Mouse (Mus musculus): Measurements from ENCODE around the gene Vil1. TPM values are rescaled to one million over a fixed set of nuclear protein-coding genes. Genes with fewer than 3 reads are reported as not detected.

Gene Vil1
- total and polyA plus RNA-seq, 3 experiments = 0.04 TPM; not detected in 1

DNA sequence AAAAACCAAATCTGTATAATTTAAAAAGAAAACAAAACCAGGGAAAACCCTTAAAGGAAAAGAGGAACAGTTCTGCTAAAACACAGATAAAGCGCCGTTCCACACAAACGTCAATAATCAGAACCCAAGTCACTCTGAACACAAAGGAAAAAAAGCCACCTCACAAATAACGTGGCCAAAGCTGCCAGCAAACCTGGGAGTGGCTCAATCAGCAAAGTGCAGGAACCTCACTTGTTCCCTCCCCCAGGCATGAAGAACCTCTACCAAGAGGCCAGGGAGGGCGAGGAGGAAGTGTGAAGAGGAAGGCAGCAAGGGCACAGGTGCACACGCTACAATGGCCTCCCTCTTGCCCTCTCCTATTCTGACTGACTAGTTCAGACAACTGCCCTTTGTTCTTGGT is 26.4 kb downstream of the Vil1 start (continued):
- TF ChIP-seq RAD21 (IDR thresholded peaks at IDR 0.05; ENCODE audit: low read depth, low read length) (no peak), ZNF384 (IDR thresholded peaks at IDR 0.05; ENCODE audit: low read depth, low read length) (peak; percentile 67; the same call in 1 of the 2 replicates), CHD2 (IDR thresholded peaks at IDR 0.05; ENCODE audit: low read length) (no peak), HCFC1 (IDR thresholded peaks at IDR 0.05; ENCODE audit: low read depth, low read length) (0 out of 2 replicates have a peak, but pooled peaks have one; percentile 25)

DNA sequence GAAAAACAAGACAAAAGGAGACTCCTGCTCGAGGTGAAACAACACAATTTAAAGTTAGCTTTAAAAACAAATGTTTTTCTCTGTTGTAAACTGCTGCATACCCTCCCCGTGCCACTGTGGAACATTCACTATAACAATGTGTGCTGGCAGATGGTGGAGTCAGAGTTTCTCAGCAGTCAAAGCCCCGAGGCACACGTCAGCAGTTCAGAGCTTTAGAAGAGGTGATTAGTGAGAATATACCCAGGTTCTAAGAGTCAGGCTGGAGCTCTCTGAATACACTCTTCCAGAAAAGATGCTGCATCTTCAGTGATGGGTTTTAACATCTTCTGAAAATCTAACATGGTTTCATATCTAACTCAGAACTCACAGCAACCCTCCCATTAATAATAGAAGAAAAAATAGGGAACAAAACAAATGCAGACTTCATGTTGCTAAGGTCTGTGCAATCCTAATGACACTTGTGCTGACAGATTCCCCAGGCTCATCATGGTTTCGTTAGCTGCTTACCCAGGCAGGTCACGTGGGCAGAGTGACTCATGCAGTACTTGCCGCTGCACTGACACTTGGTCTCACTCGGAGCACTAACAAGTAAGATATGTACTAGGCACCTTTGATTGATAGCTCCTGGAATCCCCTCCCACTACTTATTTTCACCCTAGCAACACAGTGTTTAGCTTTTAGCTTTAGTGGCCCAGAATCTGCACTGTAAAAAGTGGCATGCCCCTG is 28.7 kb downstream of the Vil1 start:
- H3K27ac ChIP-seq (ENCODE audit: control insufficient read depth, low read depth, low read length) = no peak overlapping the region
- no peaks in the 10 kb centered on the region for H3K9me3 ChIP-seq (replicated peaks; ENCODE audit: insufficient read depth, low read length)
- peaks cover 3 to 32% of the 10 kb centered on the region in 2 experiments; a peak in 3 of 4 replicates for H3K4me1 ChIP-seq (ENCODE audit: control insufficient read depth in 1 of 2, insufficient read depth in 2 of 2, low read length in 2 of 2)
- no peak for TF ChIP-seq RAD21 (IDR thresholded peaks at IDR 0.05; ENCODE audit: low read depth, low read length)
- TF ChIP-seq USF1 (IDR thresholded peaks at IDR 0.05; ENCODE audit: low read depth, low read length) = peak; percentile 89
- TF ChIP-seq MAX (IDR thresholded peaks at IDR 0.05; ENCODE audit: low read length) = peak; percentile 80
- TF ChIP-seq USF2 (IDR thresholded peaks at IDR 0.05; ENCODE audit: borderline replicate concordance in 1 of 2, insufficient read depth in 1 of 2, low read depth in 1 of 2, low read length in 2 of 2) = peak; percentile 41 to 45; a peak in 2 of 4 replicates
- no peak for TF ChIP-seq MYC (IDR thresholded peaks at IDR 0.05; ENCODE audit: low read depth, low read length)
- H3K79me2 ChIP-seq (ENCODE audit: control insufficient read depth, insufficient read depth, low read length, poor library complexity) = no peaks in the 10 kb centered on the region
- H3K36me3 ChIP-seq (ENCODE audit: control insufficient read depth in 1 of 2, insufficient read depth in 2 of 2, low read length in 2 of 2) = peaks cover 11 to 39% of the 10 kb centered on the region in 2 experiments
- DNase-seq (ENCODE audit: low read depth, low spot score) = peak; percentile 76
- H3K27me3 ChIP-seq (ENCODE audit: control insufficient read depth in 1 of 2, insufficient read depth in 2 of 2, low read length in 2 of 2) = no peaks in the 10 kb centered on the region
- H3K9ac ChIP-seq (ENCODE audit: control insufficient read depth, low read depth, low read length, poor library complexity, severe bottlenecking) = no peak overlapping the region
- no peak overlapping the region for H3K4me3 ChIP-seq (ENCODE audit: control insufficient read depth in 1 of 2, insufficient read depth in 1 of 2, low read depth in 2 of 2, low read length in 2 of 2)

DNA sequence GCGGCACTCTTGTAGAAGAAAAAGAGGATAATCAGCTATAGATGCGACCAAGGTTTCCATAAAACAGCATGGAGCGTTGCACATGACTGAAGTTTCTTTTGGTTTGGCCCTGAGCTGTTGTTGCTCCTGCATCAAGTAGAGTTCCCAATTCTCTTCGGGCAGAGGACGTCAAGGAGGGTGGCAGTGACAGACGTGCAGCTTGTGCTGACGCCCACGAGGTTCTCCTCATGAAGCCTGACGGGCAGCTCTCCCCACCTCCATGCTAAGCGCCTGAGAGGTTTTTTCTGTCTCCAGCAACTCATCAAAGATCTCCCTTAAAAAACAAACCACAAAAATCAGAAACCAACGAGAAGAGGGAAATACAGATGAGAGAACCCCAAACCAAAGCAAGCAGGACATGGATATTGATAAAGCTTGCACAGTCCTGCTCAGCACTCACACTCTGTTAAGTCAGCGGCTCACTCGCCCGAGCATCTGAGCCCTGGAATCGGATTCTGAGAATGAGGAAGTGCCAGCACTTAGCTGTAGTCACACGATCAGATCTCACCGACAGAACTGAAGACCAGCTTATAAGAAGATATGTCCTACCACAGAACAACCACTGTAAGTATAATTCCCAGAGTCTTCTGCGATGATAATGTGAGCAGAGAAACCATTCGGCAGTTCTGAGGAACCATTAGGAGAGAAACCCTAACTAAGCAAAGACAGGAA is 30.1 kb downstream of the Vil1 start:
- TF ChIP-seq EP300 (IDR thresholded peaks at IDR 0.05; ENCODE audit: low read depth in 1 of 2, low read length in 2 of 2) = peak; percentile 56 to 79; a peak in 3 of 4 replicates
- TF ChIP-seq RCOR1 (IDR thresholded peaks at IDR 0.05; ENCODE audit: low read depth, low read length) = peak; percentile 86
- 0 out of 2 replicates have a peak, but pooled peaks have one; percentile 28 for TF ChIP-seq TCF12 (IDR thresholded peaks at IDR 0.05; ENCODE audit: low read depth, low read length)
- peak; percentile 53; the same call in 1 of the 2 replicates for TF ChIP-seq ELF1 (IDR thresholded peaks at IDR 0.05; ENCODE audit: low read depth, low read length)
- TF ChIP-seq GATA1 (IDR thresholded peaks at IDR 0.05; ENCODE audit: low read depth, low read length) = peak; percentile 64
- peak; percentile 59; the same call in 1 of the 2 replicates for TF ChIP-seq SIN3A (IDR thresholded peaks at IDR 0.05; ENCODE audit: low read length)
- TF ChIP-seq SMC3 (IDR thresholded peaks at IDR 0.05; ENCODE audit: low read depth, low read length) = peak; percentile 14; the same call in 1 of the 2 replicates
- TF ChIP-seq ZKSCAN1 (IDR thresholded peaks at IDR 0.05; ENCODE audit: low read depth, low read length) = no peak
- TF ChIP-seq ETS1 (IDR thresholded peaks at IDR 0.05; ENCODE audit: low read depth, low read length) = 0 out of 2 replicates have a peak, but pooled peaks have one; percentile 36
- TF ChIP-seq MYC (IDR thresholded peaks at IDR 0.05; ENCODE audit: low read depth, low read length) = 0 out of 2 replicates have a peak, but pooled peaks have one; percentile 66
- TF ChIP-seq CTCF (IDR thresholded peaks at IDR 0.05 in 2 of 3, conservative IDR thresholded peaks at IDR 0.05 in 1 of 3; ENCODE audit: control insufficient read depth in 1 of 3, insufficient read depth in 1 of 3, low read depth in 2 of 3, low read length in 3 of 3, poor library complexity in 1 of 3, severe bottlenecking in 1 of 3) = no peak
- no peak for TF ChIP-seq ZC3H11A (IDR thresholded peaks at IDR 0.05; ENCODE audit: low read depth, low read length)
- Histone ChIP-seq H3K27me3 (ENCODE audit: control insufficient read depth in 1 of 2, insufficient read depth in 2 of 2, low read length in 2 of 2) (no peaks in the 10 kb centered on the region), H3K4me3 (ENCODE audit: control insufficient read depth in 1 of 2, insufficient read depth in 1 of 2, low read depth in 2 of 2, low read length in 2 of 2) (no peak overlapping the region), H3K79me2 (ENCODE audit: control insufficient read depth, insufficient read depth, low read length, poor library complexity) (no peaks in the 10 kb centered on the region), H3K36me3 (ENCODE audit: control insufficient read depth in 1 of 2, insufficient read depth in 2 of 2, low read length in 2 of 2) (peaks cover 13 to 39% of the 10 kb centered on the region in 2 experiments), H3K9me3 (replicated peaks; ENCODE audit: insufficient read depth, low read length) (no peaks in the 10 kb centered on the region), H3K4me1 (ENCODE audit: control insufficient read depth in 1 of 2, insufficient read depth in 2 of 2, low read length in 2 of 2) (peaks cover 3 to 31% of the 10 kb centered on the region in 2 experiments; a peak in 3 of 4 replicates), H3K9ac (ENCODE audit: control insufficient read depth, low read depth, low read length, poor library complexity, severe bottlenecking) (no peak overlapping the region), H3K27ac (ENCODE audit: control insufficient read depth, low read depth, low read length) (peak overlapping the region; percentile 43)
- peak; percentile 88 for DNase-seq (ENCODE audit: low read depth, low spot score)

Data from MEL (cell line).